Mouse (Mus musculus): ENCODE results near the gene Gm21312.
"Not testable (repeated sequence)": the region's sequence is repeated elsewhere in the genome, so short reads cannot be mapped to it uniquely, and the experiment has no call there.

Gene Gm21312

DNA sequence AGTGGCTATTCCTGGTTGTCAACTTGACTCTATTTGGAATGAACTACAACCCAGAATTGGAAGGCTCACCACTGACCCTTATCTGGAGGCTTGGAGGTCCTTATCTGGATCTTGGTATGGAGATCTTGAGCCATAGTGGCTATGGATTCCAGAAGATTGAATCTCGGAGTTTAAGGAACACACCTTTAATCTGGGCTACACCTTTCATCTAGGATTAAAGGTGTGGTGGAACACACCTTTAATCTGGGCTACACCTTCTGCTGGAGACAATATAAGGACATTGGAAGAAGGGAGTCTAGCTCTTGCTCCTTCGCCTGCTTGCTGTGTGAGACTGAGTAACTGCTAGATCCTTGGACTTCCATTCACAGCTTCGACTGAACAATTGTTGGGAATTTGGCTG is at the start of gene Gm21312:
Gm21312 (plus strand) TSS at position 301 of the 400 bp plus-strand sequence.
- DNase-seq (ENCODE audit: low spot score in 2 of 2), result not testable (repeated sequence)

- DNase-seq (ENCODE audit: low spot score in 2 of 2), result not testable (repeated sequence)
Measured at GRCm38 (mm10) chr10:104142687-104143086, 34.1 kb upstream of the Gm21312 start, which contains the start of gene Gm21293. Gm21293 (plus strand) TSS chr10:104142987.

- DNase-seq (ENCODE audit: low spot score in 2 of 2), result not testable (repeated sequence)
Measured at GRCm38 (mm10) chr10:104151197-104151596, 25.6 kb upstream of the Gm21312 start, which contains the start of gene Gm6763. Gm6763 (plus strand) TSS chr10:104151497.

- not testable (repeated sequence) for DNase-seq (ENCODE audit: low spot score in 2 of 2)
Measured at GRCm38 (mm10) chr10:104159706-104160105, 17.1 kb upstream of the Gm21312 start, which contains the start of gene Gm8764. Gm8764 (plus strand) TSS chr10:104160006.

GRCm38 (mm10) chr10:104168215-104168614 is 8.6 kb upstream of the Gm21312 start, which contains the start of gene Gm21304:
Gm21304 (plus strand) TSS chr10:104168515.
- DNase-seq (ENCODE audit: low spot score in 2 of 2), result not testable (repeated sequence)

GRCm38 (mm10) chr10:104185233-104185632 is 8.4 kb downstream of the Gm21312 start, which contains the start of gene Gm20765:
Gm20765 (plus strand) TSS chr10:104185533.
- not testable (repeated sequence) for DNase-seq (ENCODE audit: low spot score in 2 of 2)

GRCm38 (mm10) chr10:104193742-104194141 is 16.9 kb downstream of the Gm21312 start, which contains the start of gene Gm4340:
Gm4340 (plus strand) TSS chr10:104194042.
- not testable (repeated sequence) for DNase-seq (ENCODE audit: low spot score in 2 of 2)

DNA sequence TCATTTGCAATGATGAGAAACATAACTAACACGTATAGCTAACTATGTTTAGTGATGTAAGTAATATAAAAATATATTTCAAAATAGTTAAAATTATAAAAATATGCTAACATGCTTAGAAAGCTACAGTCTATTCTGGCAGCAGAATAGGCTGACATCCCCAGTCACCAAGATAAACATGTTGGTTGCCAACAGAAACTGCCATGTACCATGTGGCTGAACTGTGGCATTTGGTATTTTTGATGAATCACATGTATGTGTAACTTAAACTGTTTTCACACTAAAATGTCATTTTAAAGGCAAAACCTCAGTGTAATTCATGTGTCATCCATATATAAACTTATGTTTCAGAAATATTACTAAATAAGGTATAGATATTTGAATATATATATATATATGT is 32.8 kb downstream of the Gm21312 start:
- no peak for DNase-seq (ENCODE audit: low spot score in 2 of 2)

- no peak for DNase-seq (ENCODE audit: low spot score in 2 of 2)
Measured at GRCm38 (mm10) chr10:104210268-104210990, 33.6 kb downstream of the Gm21312 start.

GRCm38 (mm10) chr10:104214527-104214926 is 37.7 kb downstream of the Gm21312 start:
- no peak for DNase-seq (ENCODE audit: low spot score in 2 of 2)

- no peak for DNase-seq (ENCODE audit: low spot score in 2 of 2)
Measured at GRCm38 (mm10) chr10:104220303-104221021, 43.6 kb downstream of the Gm21312 start.

All from left cerebral cortex, adult 9 months (tissue).